Mouse (Mus musculus) kidney, adult 2 months (tissue): ENCODE results near the gene D130043K22Rik. TPM values are rescaled to one million over a fixed set of nuclear protein-coding genes. Genes with fewer than 3 reads are reported as not detected.

Experiments used
- DNase-seq: peaks from one replicate; pipeline ENCODE4 v3.0.0; 2021
- H3K27ac ChIP-seq: fragments of 200-500 bp; 2 replicates; pipeline ENCODE4 v1.5.1; 2012; ENCODE audit warnings: low read depth, low read length, control low read depth, inconsistent platforms; ENCODE audit not compliant: insufficient read depth
- H3K27me3 ChIP-seq: fragments of 200-500 bp; replicated peaks from 2 replicates; pipeline ENCODE4 v1.6.1; 2012; ENCODE audit warnings: mild to moderate bottlenecking, moderate library complexity, low read length, inconsistent platforms; ENCODE audit not compliant: control insufficient read depth, insufficient read depth
- H3K36me3 ChIP-seq: fragments of 200-500 bp; 2 replicates; pipeline ENCODE4 v1.6.1; 2012; ENCODE audit warnings: mild to moderate bottlenecking, moderate library complexity, low read length, inconsistent platforms; ENCODE audit not compliant: control insufficient read depth, insufficient read depth
- H3K4me1 ChIP-seq: fragments of 200-500 bp; 2 replicates; pipeline ENCODE4 v1.6.1; 2011; ENCODE audit warnings: low read length; ENCODE audit not compliant: control insufficient read depth, insufficient read depth
- H3K4me3 ChIP-seq: fragments of 200-500 bp; 2 replicates; pipeline ENCODE4 v1.5.1; 2011; ENCODE audit warnings: mild to moderate bottlenecking, low read depth, low read length, control low read depth; ENCODE audit not compliant: insufficient read depth
- CTCF ChIP-seq: fragments of 200-500 bp; conservative IDR thresholded peaks from 2 replicates; pipeline ENCODE4 v1.5.1; 2011; ENCODE audit warnings: low read depth, mild to moderate bottlenecking, control low read depth, low read length, moderate library complexity, mixed read lengths; ENCODE audit not compliant: insufficient read depth, insufficient read length
- POLR2A ChIP-seq: fragments of 200-500 bp; IDR thresholded peaks from one replicate; pipeline ENCODE4 v1.6.1; 2011; ENCODE audit warnings: low read depth, low read length, control low read depth
- WGBS: fragments of 180-500 bp; shearing (Covaris S2); methylation state at CpG from one replicate; pipeline ENCODE4 v1.1.7; 2018; 5-methylcytosine and 5-hydroxymethylcytosine counted together
- polyA plus RNA-seq: library from polyadenylated mRNA; depleted of rRNA; stranded (reverse); fragments of >200 nt; gene quantifications from 2 replicates; pipeline ENCODE4 v1.2.3, GENCODE M21; 2012; rRNA removed

The D130043K22Rik gene
- 0.57 and 0.67 TPM in 2 replicates for polyA plus RNA-seq

DNA sequence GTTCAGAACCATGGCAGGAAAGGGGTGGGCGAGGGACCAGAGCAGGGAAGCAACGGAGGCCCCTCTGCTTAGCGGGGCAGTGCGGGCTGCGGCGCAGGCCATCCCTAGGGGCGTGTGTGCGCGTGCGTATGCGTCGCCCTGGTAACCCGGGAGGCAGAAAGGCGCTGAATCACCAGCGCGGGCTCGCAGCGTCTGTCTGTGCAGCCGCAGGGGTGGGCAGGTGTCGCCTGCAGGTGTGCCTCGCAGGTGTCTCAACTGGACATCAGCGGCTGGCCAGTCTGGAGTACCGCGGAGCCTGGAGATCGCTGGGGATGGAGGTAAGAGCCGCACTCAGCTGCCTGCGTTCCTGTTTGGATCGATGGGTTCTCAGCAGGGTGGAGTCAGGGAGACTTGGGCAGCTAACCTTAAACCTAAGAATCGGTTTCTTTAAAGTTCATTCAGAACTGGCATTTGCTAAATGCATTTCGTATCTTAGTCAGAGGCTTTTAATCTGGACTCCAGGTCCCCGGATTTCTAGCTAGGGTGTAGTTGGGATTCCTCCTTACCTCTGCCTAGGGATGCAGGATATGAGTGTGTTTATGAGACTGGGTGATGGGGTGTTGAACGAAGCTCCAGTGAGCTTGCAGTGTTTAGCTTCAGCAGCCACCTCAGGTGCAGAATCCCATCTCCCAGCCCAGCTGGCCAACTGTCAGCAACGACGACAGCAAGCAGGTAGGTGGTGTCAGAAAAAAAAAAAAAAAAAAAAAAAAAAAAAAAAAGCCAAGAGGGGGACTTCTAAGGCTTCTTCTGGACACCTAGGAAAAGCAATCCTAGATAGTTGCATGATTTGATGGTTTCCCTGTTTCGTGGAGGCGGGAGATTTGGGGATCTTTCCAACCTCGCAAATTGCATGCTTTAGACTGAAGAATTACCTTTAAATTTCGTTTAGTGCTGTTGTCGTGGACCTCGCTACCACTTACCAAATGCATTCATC, at the start of gene D130043K22Rik:
Gene D130043K22Rik (plus strand): TSS at position 153 of the 973 bp plus-strand sequence.
- H3K4me1 ChIP-seq = peaks cover 5% of the 10 kb centered on the region; the same call in 1 of the 2 replicates
- no peaks in the 10 kb centered on the region; the same call in 1 of the 2 replicates for H3K36me3 ChIP-seq
- TF ChIP-seq CTCF (no peak), POLR2A (no peak)
- H3K27me3 ChIP-seq = no peaks in the 10 kb centered on the region
- 19% methylated on average over 40 of the region's 40 CpGs for WGBS
- no peak within 1 kb of the TSS for H3K27ac ChIP-seq
- H3K4me3 ChIP-seq = peak within 1 kb of the TSS; percentile 49
- peak; percentile 43 for DNase-seq

DNA sequence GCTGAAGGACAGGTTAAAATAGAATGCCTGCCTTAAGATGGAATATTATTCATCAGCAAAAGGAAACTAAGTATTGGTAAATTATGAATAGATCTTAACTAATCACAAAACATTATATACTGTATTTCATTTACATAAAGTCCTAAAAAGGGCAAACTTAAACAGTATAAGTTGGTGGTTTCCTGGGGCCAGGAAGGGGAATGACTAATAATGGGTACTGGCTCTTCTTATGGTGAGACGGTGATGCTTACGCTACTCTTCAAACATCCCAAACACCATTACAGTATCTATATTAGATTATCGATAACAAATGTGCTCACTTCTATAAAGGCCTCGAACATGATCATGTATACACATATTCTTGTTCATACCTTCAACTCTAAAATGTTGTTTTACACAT, 46.2 kb upstream of the D130043K22Rik start:
- 97% methylated on average over 4 of the region's 4 CpGs for WGBS
- TF ChIP-seq POLR2A (no peak), CTCF (no peak)

DNA sequence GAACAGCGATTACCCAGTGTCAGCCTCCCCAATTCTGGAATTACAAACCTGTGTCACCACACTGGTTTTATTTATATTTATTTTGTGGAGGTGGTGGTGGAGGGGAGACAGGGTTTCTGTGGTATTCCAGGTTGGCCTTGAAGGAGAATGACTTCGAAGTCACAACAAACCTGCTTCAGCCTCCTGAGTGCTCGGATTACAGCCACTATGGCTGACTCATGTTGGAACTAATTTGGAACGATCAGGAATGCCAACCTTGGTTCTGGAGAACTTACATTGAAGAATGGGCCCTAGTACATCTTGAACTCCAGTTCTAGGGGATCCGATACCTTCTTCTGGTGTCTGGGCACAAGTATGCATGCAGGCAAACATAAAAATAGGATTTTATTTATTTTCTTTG, 45.6 kb upstream of the D130043K22Rik start:
- Histone ChIP-seq H3K36me3 (no peaks in the 10 kb centered on the region), H3K27me3 (no peaks in the 10 kb centered on the region), H3K4me3 (no peak overlapping the region), H3K4me1 (peaks cover 5% of the 10 kb centered on the region; the same call in 1 of the 2 replicates), H3K27ac (peak overlapping the region; percentile 81)
- WGBS = 55% methylated on average over 5 of the region's 5 CpGs
- DNase-seq = peak; percentile 15
- TF ChIP-seq CTCF (no peak), POLR2A (no peak)

More for the DNA sequence above, 46.2 kb upstream of the D130043K22Rik start:
- Histone ChIP-seq H3K27ac (no peak overlapping the region), H3K4me3 (no peak overlapping the region), H3K27me3 (no peaks in the 10 kb centered on the region), H3K36me3 (no peaks in the 10 kb centered on the region), H3K4me1 (peaks cover 3% of the 10 kb centered on the region; the same call in 1 of the 2 replicates)
- no peak for DNase-seq

DNA sequence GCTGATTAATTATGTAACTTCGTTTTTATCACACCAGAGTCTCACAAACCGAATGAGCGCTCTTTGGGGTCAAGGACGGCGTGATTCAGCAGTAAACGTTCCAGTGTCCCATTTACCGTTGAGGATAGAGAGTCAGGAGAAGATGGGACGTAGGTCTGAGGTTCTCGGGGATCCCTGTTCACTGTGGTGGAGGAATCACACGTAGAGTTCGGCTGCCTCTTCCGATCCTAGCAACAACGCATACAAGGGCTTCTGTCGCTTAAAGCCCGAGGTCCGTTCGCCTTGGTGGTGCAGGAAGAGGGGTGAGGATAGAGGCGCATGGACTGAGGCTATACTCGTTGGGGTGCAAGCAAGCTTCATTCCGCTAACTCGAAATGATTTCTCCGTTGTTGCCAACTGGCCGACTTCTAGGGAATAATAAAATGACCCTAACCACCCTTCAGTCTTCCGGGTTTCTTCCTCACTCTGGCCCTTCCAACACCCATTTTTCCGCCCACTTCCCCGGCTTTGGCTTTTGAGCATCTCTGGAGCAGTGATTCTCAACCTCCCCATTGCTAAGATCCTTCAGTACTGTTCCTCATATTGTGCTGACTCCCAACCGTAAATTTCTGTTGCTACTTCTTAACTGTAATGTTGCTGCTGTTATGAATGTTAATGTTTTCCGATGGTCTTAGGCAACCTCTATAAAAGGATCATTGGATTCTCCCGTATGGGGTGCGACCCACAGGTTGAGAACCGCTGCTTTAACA, 44.8 kb upstream of the D130043K22Rik start:
- peaks cover 8% of the 10 kb centered on the region; the same call in 1 of the 2 replicates for H3K4me1 ChIP-seq
- TF ChIP-seq CTCF (no peak), POLR2A (no peak)
- H3K27ac ChIP-seq = peak overlapping the region; percentile 81
- H3K36me3 ChIP-seq = peaks cover 2% of the 10 kb centered on the region; the same call in 1 of the 2 replicates
- no peaks in the 10 kb centered on the region for H3K27me3 ChIP-seq
- DNase-seq = peak; percentile 60
- peak overlapping the region; percentile 68 for H3K4me3 ChIP-seq
- under 1% methylated on average over 31 of the region's 31 CpGs for WGBS

DNA sequence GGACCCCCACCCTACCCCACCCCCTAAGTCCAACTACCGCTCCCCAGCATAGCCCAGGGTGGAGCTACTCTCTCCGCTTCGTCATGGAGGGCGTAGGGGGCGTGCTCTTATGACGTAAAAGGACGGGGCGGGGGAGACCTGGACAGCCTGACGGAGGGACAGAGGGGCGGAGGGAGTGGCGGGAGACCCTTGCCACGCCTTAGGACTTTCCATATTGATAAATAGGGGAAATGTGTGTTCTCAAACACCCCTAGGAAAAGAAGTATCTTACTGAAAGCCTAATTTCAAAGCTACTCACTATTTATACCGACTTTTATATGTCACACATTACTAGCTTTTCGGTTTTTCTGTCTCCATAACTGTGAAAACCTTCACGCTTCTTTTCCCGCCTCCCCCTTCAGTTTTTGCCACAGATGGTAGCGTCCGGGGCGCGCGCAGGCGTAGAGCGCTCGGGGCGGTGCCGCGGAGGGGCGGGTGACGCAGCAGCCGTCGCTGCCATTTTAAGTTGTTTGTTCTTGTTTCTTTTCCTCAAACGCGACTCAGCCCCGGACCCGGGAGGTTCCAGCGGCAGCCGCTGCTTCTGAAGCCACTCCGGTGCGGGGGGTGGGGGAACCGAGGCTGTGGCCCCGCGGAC, 44.1 kb upstream of the D130043K22Rik start:
- peaks cover 2% of the 10 kb centered on the region for H3K36me3 ChIP-seq
- H3K4me3 ChIP-seq = peak overlapping the region; percentile 85
- peaks cover 11% of the 10 kb centered on the region; the same call in 1 of the 2 replicates for H3K4me1 ChIP-seq
- peak overlapping the region; percentile 98 for H3K27ac ChIP-seq
- H3K27me3 ChIP-seq = no peaks in the 10 kb centered on the region
- TF ChIP-seq CTCF = no peak
- TF ChIP-seq POLR2A = peak; percentile 98
- peak; percentile 98 for DNase-seq
- under 1% methylated on average over 42 of the region's 42 CpGs for WGBS

DNA sequence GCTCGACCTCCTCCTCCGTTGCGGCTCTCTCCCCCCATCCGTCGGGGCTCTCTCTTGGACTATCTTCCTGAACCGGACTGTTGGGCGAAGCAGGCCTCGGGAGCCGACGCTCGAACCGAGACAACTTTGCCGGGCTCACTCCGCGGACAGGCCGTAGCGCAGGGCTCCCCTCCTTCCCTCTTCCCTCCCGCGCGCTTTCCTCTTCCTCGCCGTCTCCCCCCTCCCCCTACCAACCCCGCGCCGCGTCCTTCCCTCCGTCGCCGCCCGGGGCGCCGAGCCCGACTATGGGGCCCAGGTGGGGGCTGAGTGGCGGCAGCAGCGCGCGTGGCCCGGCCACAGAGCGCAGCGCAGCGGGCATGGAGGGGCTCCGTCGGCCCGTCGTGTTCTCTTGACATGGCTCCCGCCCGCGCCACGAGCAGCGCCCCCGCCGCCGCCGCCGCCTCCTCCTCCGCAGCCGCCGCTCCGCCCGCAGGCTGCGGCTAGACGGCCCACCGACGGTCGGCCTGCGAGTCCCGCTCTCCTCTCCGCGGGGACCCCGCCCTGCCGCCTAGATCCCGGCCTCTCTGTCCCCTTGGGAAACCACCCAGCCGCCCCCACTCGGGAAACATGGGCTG, 43.5 kb upstream of the D130043K22Rik start, which contains the start of gene BC005537:
Gene BC005537 (plus strand): TSS at position 350 of the 614 bp plus-strand sequence.
- TF ChIP-seq CTCF = no peak
- TF ChIP-seq POLR2A = no peak
- no peak for DNase-seq
- peak within 1 kb of the TSS; percentile 98 for H3K27ac ChIP-seq
- H3K4me1 ChIP-seq = peaks cover 13% of the 10 kb centered on the region; the same call in 1 of the 2 replicates
- under 1% methylated on average over 74 of the region's 74 CpGs for WGBS
- H3K36me3 ChIP-seq = peaks cover 4% of the 10 kb centered on the region
- H3K4me3 ChIP-seq = peak within 1 kb of the TSS; percentile 85
- H3K27me3 ChIP-seq = no peaks in the 10 kb centered on the region
